Mouse (Mus musculus): ENCODE results near the gene Capza1.

DNA sequence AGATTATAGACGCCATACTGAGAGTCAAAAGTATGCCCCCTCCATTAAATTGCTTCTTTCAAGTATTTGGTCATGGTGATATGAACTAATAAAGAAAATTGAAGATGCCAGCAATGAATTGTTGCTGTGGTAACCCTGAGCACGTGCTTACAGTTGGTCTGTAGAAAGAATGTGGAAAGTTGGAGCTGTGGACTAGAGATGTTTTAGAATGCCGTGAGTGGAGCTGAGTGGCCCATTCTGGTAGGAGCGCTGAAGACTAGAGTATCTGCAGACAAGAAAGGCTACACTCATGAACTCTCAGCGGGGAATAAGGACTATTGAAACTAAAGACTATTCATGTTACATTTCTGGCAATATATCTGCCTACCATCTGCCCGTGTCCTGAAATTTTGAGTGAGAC, 44.9 kb upstream of the Capza1 start:
- no peak for TF ChIP-seq CTCF (IDR thresholded peaks at IDR 0.05; ENCODE audit: extremely low read depth, insufficient read length, insufficient replicate concordance, low read depth, low read length)
- no peak for TF ChIP-seq POLR2A (IDR thresholded peaks at IDR 0.05; ENCODE audit: low read depth, low read length)
